Mouse (Mus musculus): Measurements from ENCODE around the gene Gm973.

Gene Gm973

DNA sequence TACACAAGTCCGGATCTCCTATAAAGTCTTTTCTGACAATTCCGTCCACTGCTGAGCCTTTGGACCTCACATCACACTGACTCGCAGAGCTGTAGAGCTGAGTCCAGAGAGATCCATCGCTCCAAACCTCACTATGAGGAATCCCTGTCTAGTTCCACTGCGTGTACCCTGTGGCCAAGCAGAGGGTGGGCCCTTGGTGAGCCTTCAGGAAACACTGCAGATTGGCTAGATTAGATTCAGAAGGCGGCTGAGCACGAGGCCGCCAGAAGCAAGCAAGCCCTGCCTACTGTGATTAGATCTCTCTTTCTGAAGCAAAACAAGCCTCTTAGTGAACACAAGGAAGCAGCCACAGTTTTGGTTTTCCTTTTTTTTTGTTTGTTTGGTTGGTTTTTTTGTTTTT, 27.8 kb downstream of the Gm973 start:
- no peak for DNase-seq

DNA sequence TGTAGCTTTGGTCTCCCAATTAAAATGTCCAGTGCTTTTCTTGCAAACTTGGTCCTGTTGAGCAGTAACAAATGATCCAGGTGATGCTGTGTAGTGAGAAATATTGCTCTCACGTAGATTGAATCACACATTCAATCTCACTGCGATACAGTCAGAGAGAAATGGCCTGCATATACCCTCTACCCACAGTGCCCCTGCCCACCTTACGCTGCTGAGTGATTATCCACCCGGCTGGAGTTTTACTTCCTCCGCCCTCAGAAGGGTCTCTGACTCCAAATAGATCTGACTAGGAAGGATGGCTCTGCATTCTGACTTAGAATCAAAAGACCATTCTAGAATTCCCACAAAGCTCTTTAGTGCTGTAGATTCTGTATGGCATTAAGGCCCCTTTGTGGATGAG, 32.4 kb downstream of the Gm973 start:
- no peak for DNase-seq

DNA sequence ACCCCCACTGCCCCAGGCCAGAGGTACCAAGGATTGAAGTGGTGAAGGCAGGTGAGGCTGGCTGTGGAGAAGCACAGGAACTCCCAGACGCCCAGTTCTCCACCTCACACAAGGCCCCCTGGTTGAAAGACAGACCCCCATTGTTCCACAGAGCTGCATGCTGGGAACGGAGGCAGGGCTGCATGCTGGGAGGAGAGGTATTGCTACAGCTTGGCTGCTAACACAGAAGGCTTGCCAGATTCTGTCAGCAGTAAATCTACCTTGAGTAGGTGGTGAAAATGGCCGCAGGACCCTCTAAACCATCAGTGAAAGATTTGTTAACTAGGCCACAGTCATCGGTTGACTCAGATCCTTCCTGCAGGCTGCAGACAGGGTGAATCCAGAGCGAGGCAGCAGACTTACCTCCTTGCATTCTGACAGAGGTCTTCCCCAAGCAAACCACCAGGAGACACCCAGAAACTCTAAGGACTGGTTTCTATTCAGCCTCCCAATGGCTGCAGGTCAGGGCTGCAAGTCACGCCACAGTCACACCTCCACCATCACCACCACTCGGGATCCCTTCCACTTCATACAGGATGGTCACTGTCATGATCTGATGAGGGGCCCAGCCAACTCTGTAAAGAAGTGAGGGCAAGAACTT, 33.1 kb downstream of the Gm973 start:
- no peak for DNase-seq

DNA sequence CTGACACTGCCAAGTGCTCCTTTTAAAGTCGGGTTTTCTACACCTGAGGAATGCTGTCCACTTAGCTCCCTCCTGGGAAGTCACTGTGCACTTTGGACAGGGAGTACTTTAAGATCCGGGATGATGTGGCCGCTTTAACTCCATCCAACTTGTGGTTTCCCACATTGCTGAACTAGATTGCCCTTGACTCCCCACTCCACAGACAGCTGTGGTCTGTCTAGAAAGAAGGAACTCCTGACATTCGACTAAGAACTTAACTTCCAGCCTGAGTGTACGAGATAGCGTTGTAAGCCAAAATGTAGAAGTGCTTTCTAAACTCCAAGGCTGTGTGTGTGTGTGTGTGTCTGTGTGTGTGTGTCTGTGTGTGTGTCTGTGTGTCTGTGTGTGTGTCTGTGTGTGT, 34.2 kb downstream of the Gm973 start:
- DNase-seq = no peak

DNA sequence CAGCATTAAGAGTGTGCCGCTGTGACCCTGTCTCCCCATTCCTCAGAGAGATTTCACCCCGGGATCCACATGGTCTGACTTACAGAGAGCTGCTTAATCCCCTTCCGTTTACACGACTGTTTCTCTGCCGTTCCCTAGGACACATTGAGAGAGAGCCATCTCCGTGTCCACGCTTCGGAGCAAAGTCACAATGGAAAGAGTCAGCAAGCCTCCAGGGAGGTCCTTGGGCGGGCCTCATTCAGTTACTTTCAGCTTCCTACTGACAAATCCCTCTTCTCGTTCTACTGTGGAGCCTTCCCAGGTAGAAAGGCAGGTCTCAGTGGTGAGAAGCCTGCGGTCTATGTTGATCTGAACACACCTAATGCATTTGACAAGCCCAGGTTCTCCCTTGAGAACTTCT, 34.9 kb downstream of the Gm973 start:
- DNase-seq = no peak

DNA sequence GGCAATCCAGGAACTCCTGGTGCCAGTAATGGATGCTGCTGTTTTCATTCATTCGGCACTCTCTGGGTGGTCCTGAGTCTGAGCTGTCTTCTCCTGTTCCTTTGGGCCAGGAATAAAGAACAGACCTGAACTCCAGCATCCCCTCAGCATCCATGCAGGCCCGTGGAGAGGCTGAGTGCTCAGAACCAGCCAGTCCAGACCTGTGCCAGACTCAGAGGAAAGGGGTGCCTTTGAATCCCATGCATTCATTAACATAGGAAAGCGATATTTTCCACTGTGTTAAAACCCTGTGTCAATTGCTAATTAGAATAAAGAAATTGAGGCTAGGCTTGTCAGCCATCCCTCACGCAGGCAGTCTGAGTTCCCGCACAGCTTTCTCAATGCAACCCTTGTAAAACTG, 37.6 kb downstream of the Gm973 start:
- no peak for DNase-seq

DNA sequence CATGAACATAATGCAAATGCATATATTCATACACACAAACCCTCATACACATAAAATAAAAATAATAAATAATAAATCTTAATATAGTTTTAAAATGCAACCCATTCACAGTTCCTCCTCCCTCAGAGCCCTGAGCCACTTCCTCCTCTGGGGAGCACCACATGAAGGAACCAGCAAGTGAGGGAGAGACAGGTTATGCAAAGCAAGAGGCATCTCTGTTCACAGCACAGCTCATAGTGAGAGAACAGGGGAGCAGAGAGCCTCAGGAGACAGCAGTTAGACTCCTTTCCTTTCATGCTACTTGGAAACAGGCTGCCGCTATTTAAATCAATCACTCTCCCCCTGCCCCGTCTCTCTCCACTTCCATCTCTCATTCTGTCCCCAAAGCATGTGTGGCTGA, 47.5 kb downstream of the Gm973 start:
- no peak for DNase-seq

DNA sequence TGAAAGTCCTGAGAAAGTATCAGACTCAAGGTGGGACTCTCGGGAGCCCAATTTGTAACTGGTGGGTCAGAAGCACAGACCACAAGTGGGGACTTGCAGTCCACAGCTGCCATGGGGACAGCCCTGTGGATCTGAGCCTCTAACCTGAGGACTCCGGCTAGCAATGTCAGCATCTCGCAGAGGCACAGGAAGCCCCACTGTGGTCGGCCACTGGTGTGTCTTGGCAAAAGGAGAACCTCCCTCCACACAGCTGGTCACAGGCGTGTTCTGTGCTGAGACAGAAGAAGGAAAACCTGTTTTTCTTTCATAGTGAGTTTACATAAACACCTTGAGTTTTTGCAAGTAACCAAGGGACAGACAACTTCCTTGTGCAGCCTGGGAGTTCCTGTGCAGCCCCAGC, 49.7 kb downstream of the Gm973 start:
- DNase-seq = no peak

DNA sequence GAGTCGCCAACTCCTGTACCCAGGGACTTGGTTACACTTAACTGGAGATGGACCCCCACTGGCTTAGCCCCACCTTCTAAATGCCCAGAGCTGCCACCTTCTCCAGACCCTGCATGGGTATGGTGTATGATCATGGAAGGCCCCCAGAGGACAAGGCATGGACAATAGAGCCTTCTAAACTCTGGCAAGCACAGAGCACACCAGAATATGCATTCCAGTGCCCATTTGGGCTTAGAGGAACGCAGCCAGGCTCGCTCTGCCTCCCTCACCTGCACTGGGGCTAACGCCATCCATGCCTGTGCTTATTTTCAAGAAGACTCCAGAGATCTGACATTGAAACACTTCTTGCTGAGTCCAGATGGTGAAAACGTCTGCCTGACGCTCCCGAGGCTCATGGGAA, 50.2 kb downstream of the Gm973 start:
- DNase-seq = no peak

DNA sequence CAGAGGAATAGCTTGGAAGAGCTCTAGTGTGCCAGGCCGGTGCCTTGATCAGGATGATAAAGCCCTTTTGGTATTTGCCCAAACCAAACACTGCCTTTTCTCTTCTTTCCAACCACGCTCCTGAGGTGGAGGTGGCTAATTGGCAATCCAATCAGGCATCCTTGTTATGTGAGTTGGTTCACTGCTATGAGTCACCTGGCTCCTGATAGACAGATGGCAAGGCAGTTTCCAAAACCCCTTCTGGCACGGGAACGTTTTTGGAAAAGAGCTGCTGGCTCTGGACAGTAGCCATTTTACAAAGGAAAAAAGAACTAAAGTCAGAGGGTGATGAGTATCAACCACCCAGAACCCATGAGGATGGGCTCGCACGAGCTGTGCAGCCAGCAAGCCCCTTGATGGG, 50.9 kb downstream of the Gm973 start:
- peak; percentile 35 for DNase-seq

DNA sequence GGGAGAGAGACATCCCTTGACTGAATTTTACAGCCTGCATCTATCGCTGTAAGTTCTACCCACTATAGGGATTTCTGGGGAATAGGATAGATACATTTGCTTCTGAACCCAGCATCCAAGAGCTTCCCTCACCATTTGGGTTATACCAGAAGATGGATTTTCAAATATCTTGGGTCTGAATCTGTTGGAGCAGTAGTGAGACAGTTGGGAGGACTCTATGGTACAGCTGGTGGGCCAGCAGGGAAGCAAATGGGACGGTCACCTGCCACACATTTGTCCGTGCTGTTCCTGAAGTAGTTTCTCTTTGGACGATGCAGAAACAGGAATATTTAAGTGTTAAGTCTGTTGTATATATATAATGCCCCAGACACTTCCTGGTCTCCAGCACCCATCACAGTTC, 51.5 kb downstream of the Gm973 start:
- no peak for DNase-seq

DNA sequence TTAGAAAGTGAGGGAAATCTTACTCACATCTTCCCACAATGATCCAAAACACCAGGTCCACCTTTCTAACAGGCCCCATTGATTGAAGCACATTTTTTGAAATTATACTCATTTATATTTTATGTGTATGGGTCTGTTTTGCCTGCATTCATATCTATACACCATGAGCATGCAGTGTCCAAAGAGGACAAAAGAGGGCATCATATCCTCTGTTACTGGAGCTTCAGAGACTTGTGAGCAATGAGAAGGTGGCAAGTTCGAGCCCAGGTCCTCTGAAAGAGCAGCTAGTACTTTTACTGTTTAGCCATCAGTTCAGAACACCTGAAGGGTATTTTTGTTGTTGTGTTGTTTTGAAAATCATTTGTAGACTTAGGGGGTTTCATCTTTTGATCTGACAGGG, 52.2 kb downstream of the Gm973 start:
- DNase-seq = no peak

DNA sequence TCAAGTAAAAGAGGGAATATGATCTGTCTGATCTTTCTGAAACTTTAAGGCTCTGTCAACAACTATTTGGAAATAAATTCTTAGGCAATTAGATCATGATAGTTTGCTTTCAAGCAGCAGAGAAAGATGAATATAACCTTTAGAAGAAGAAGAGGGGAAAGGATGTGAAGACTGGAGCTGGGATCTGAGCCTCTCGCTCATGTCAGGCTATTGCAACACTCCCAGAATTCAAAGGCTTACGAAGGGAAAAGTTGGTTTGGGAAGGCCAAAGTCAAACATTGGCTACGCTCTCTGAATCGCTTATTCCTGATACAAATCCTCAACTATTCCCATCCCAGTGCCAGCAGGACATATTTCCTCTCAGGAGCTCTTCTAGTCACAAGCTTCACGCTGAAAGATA, 53.2 kb downstream of the Gm973 start:
- no peak for DNase-seq

DNA sequence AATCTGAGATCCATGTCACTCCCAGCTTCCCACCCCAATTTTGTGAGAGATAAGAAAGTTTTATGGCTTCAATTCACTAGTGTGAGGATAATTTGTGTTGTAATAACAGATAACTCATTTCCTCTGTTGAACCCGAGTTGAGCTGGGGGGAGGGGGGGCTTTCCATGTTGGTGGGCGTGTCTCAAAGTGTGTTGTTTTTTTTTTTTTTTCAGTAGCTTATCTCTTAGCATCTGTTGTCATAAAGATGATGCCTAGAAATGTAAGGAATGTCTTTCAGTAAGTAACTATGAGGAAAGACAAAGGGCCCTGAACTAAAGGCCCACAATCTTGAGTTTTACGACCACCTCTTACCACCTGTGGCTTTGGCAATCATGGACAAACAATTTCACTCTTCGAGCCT, 54.7 kb downstream of the Gm973 start:
- no peak for DNase-seq

DNA sequence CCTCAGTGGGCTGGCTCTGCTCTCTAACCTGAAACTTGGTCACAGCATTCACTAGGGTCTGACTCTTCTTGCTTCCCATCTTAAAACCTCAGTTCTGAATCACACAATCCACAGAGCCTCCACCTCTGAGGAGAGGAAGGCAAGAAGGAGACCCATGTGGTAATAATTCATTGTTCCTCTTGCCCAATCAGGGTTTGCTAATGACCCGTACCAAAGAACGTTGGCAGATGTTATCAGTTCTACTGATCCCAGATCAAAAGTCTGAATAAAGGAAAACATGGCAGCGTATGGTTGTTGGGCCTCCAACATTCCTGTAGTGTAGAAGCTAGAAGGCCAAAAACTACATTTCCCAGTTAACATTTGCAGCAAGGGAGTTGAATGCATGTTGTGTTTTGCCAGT, 55.4 kb downstream of the Gm973 start:
- DNase-seq = no peak

DNA sequence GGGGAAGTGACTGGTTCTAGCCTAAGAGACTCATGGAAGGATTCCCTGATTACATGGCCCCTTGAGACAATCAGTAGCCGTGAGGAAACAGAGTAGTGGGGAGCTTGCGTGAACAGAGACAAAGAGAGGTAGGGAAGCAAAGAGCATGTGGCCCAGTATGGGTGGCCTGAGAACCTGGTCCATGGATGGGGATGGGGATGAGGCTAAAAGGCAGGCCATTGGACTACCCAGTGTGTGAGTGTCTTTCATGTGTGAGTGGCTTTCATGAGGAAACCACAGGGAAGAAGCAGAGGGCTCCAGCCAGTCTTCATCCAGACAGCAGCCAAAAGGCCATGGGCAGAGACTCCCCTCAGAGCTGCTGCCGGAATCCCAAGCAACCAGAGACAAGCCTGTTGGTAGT, 57.8 kb downstream of the Gm973 start:
- no peak for DNase-seq

DNA sequence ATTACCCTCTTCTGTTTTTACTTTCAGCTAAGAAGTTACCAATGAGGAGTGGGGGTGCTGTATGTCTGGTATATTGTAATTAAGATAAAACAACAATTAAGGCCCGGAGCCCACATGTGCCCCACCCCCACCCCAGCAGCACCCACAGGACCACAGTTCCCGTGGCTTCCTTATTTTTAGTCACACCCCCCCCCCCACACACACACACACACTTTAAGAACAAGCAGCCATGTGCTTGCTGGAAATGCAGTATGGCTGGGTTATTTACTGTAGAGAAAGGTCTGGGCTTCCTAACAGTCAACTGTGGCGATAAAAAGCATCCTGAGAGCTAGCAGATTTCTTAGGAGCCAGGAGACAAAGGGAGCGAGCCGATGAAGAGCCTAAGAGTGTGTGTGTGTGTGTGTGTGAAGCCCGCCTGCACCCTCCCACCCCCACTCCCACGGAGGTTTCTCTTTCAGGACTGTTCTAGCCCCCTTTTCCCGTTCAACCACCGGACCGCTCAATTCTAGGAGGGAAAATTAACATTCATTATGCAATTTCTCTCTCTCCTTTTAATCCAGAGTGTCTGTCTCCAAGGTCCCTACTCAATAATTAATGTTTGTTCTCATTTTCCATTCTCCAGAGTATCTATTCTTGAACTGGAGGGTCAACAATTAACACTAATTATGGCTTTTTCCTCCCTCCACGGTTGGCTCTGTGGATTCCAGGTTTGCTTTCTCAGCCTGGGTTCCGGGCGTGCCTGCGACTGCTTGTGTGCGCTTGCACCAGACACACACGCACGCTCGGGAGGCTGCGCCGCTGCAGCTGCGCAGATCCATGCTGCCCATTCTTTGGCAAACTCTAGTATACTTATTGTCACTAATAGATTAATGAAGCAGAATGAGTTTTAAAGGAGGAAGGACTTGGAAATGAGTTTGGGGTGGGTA, 58.5 kb downstream of the Gm973 start:
- peak; percentile 49 for DNase-seq

DNA sequence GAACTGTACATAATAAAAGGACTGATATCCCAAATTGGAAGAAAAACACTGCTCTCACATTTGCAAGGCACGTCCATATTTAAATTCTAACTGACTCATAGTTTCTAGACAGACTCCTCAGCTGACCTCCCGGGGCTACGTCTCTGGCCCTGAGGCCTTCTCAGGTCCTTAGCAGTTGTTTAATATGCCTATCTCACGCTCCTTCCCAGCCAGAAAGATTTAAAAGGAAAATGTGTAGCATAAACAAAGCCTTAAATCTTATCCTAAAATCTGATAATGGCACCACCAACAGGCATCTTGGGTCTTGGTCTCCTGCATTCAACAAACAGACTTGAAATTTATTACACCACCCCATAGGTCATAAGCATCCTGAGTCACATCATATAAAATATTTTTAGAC, 62.7 kb downstream of the Gm973 start:
- DNase-seq = no peak

DNA sequence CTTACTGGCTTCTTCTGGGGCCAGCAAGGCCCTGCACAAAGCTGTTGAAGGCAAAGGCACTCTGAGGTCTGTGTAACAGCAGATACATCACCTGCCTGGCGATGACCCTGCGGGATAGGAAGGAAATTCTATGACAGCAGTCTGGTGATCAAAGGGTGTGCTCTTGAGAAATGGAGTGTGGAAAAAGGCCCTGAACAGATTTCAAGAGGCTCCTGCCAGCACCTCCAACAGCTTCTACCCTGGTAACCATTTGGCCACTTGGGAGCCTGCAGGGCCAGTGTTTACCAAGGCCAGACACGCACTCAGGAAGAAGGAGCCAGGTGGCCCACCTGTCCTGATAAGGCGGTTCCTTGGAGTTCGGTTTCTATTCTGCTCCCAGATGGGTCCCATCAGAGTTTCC, 63.3 kb downstream of the Gm973 start:
- no peak for DNase-seq

DNA sequence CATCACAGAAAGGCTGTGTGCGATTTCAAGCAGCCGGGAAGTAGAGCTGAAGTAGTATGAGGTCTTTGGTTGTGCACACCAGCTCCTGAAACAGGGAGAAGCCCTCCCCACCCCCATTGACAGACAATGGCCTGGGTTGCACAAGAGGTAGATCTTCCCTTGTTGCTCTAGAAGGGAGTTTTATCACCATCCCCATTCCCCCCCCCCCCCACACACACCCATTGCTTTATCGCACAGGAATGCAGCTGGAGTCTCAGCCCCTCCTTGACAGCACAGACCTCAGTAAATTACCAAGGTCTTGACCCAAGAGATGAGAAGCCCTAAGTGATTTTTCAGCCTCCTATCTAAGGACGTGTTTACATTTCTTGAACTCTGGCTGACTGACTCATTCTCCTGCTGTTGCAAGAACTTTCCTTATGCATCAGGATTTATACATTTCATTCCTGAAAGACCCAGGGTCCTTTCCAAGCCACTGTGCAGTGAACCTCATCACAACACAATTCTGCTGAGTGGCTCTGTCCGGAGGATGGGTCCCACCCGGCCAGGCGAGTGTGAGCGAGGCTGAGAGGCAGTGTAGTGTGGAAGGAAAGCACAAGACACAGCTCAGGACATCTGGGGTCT, 64.2 kb downstream of the Gm973 start:
- DNase-seq = no peak

DNA sequence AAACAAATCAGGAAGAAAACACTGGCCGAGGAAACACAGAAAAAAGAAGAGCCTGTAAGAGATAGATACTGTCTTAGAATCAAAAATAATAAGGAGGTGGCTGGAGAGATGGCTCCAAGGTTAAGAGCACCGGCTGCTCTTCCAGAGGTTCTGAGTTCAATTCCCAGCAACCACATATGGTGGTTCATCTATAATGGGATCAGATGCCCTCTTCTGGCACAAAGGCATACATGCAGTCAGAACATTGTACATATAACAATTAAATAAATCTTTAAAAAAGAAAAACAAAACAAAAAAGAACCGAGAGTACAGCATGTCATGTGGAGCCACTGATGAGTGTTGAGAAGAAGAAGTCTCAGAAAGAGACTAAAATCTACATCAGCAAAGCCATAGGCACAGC, 64.8 kb downstream of the Gm973 start:
- DNase-seq = no peak

DNA sequence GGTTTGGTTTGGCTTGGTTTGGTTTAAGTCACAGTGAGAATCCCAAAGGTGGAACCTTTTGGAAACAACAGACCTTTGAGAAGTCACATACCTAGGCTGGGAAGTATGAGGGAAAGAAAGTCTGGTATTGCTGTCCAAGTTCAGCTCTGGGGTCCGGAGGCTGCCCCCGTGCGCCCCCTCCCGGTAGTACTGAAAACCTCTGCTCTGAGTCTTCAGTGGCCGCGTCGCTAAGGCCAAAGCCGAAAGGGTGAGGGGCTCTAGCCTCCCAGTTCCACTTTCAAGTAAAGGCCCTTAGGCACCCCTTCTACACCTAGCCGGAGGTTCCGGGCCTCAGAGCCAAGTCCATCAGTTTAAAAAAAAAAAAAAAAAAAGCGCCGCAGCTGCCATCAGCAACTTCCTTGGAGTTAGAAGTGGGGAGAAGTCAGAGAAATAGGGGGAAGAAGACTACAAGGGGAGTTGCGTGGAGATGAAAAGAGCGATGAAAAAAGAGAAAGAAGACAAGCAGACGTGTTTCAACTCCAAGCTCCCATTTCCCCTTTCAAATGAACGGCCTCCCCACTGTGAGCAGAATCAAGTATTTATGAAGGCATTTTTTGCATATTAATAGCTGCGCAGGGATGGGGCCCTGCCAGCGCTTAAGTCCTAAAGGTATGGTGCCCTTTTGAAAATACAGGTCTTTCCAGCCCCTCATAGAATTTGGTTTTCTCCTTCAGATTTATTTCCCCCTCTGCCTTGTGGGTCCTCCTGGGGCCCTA, 68.8 kb downstream of the Gm973 start:
- peak; percentile 39 for DNase-seq

DNA sequence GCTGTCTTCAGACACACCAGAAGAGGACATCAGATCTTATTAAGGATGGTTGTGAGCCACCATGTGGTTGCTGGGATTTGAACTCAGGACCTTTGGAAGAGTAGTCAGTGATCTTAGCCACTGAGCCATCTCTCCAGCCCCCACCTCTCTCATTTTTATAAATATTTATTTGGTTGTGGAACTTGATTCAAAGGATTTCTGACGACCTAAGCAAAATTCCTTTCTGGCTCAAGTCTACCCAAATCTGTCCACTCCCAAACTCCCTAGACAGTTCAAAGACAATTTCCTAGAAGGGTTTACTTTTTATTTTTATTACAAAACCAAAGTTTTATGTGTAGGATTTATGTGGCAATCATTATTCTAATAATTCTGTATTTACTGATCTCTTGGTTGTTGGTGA, 73.2 kb downstream of the Gm973 start:
- no peak for DNase-seq

All from right cerebral cortex, adult 18-20 months (tissue).